Mouse (Mus musculus): ENCODE data around the gene Adcy6. TPM values are rescaled to one million over a fixed set of nuclear protein-coding genes. Genes with fewer than 3 reads are reported as not detected.

Adcy6 gene
- polyA plus RNA-seq, 1 experiment: 52.6 TPM

DNA sequence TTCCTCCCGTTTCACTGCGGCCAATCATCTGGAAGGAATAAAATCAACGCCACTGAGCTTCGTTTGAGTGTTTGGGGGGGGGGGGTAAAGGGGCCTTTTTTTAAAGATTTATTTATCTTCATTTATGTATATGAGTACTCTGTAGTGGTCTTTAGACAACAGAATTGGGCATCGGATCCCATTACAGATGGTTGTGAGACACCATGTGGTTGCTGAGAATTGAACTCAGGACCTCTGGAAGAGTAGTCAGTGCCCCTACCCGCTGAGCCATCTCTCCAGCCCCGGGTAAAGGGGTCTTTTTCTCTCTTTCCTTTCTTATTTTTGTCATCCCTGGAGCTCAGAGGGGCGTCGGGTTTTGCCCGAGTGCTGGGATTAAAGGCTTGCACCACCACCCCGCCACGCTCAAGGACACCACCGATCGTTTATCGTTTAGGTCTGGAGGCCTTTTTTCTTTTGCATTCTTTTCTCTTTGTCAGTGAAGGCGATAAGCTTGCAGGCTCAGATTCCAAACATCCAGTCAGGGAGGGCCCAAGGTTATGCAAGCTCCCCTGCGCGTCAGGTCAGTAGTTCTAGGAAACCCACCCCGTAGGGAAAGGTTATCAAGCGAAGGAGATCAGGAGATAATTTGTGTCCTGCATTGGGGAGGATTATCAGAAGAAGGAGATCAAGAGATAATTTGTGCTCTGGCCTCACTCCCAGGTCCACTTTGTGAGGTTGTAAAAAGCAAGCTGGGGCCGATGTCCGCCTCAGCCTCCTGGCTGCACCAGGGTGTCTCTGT, 41.4 kb downstream of the Adcy6 start:
- Histone ChIP-seq H3K36me3 (ENCODE audit: control insufficient read depth, insufficient read depth) (peaks cover 24% of the 10 kb centered on the region), H3K79me2 (ENCODE audit: control insufficient read depth, insufficient read depth) (peaks cover 65% of the 10 kb centered on the region), H3K79me3 (ENCODE audit: low read depth) (peaks cover 55% of the 10 kb centered on the region), H3K27me3 (ENCODE audit: control insufficient read depth, insufficient read depth, insufficient read length) (no peaks in the 10 kb centered on the region), H3ac (ENCODE audit: control insufficient read depth, insufficient read length, low read depth) (peak overlapping the region; percentile 86), H3K4me3 (ENCODE audit: insufficient read depth, poor library complexity, severe bottlenecking) (peak overlapping the region; percentile 99)
- TF ChIP-seq MAX (IDR thresholded peaks at IDR 0.05) (no peak), FOSL1 (IDR thresholded peaks at IDR 0.05; ENCODE audit: insufficient read depth, low read length, poor library complexity, severe bottlenecking) (no peak), CEBPB (IDR thresholded peaks at IDR 0.05; ENCODE audit: low read depth) (no peak), MYOG (IDR thresholded peaks at IDR 0.05; ENCODE audit: control insufficient read depth, extremely low read depth, insufficient read length) (no peak), CTCF (IDR thresholded peaks at IDR 0.05; ENCODE audit: control insufficient read depth, insufficient read depth, insufficient read length) (no peak), MYOD1 (IDR thresholded peaks at IDR 0.05; ENCODE audit: control insufficient read depth, insufficient read length, low read depth) (no peak), USF1 (IDR thresholded peaks at IDR 0.05; ENCODE audit: low read depth) (no peak)

GRCm38 (mm10) chr15:98567278-98568134, 42.4 kb downstream of the Adcy6 start:
- H3K4me3 ChIP-seq (ENCODE audit: insufficient read depth, poor library complexity, severe bottlenecking): peak overlapping the region; percentile 99
- H3ac ChIP-seq (ENCODE audit: control insufficient read depth, insufficient read length, low read depth): peak overlapping the region; percentile 88
- peaks cover 34% of the 10 kb centered on the region for H3K36me3 ChIP-seq (ENCODE audit: control insufficient read depth, insufficient read depth)
- H3K79me2 ChIP-seq (ENCODE audit: control insufficient read depth, insufficient read depth): peaks cover 74% of the 10 kb centered on the region
- TF ChIP-seq CTCF (IDR thresholded peaks at IDR 0.05; ENCODE audit: control insufficient read depth, insufficient read depth, insufficient read length) (no peak), CEBPB (IDR thresholded peaks at IDR 0.05; ENCODE audit: low read depth) (peak; percentile 58), MAX (IDR thresholded peaks at IDR 0.05) (peak; percentile 81), USF1 (IDR thresholded peaks at IDR 0.05; ENCODE audit: low read depth) (peak; percentile 92), FOSL1 (IDR thresholded peaks at IDR 0.05; ENCODE audit: insufficient read depth, low read length, poor library complexity, severe bottlenecking) (no peak)
- H3K79me3 ChIP-seq (ENCODE audit: low read depth): peaks cover 63% of the 10 kb centered on the region
- no peaks in the 10 kb centered on the region for H3K27me3 ChIP-seq (ENCODE audit: control insufficient read depth, insufficient read depth, insufficient read length)

DNA sequence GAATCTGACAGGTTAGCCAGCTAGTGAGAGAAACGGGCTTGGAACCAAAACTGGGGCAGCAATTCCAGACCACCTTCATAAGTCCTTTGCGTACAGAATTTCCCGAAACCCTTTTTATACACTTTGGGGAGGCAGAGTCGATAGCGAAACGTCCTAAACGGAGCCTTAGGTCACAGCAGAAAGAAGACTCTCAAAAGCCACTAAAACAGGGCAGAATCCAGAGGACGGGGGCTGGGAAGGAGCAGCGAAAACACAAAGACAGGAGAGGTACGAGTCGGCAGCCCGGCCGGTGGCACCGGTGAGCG, 43.0 kb downstream of the Adcy6 start:
- H3K79me3 ChIP-seq (ENCODE audit: low read depth): peaks cover 68% of the 10 kb centered on the region
- peaks cover 39% of the 10 kb centered on the region for H3K36me3 ChIP-seq (ENCODE audit: control insufficient read depth, insufficient read depth)
- TF ChIP-seq MYOD1 (IDR thresholded peaks at IDR 0.05; ENCODE audit: control insufficient read depth, insufficient read length, low read depth) (no peak), FOSL1 (IDR thresholded peaks at IDR 0.05; ENCODE audit: insufficient read depth, low read length, poor library complexity, severe bottlenecking) (no peak), MYOG (IDR thresholded peaks at IDR 0.05; ENCODE audit: control insufficient read depth, extremely low read depth, insufficient read length) (no peak), CTCF (IDR thresholded peaks at IDR 0.05; ENCODE audit: control insufficient read depth, insufficient read depth, insufficient read length) (no peak), USF1 (IDR thresholded peaks at IDR 0.05; ENCODE audit: low read depth) (no peak), MAX (IDR thresholded peaks at IDR 0.05) (no peak), CEBPB (IDR thresholded peaks at IDR 0.05; ENCODE audit: low read depth) (no peak)
- H3K4me3 ChIP-seq (ENCODE audit: insufficient read depth, poor library complexity, severe bottlenecking): peak overlapping the region; percentile 99
- H3ac ChIP-seq (ENCODE audit: control insufficient read depth, insufficient read length, low read depth): peak overlapping the region; percentile 88
- H3K79me2 ChIP-seq (ENCODE audit: control insufficient read depth, insufficient read depth): peaks cover 80% of the 10 kb centered on the region
- H3K27me3 ChIP-seq (ENCODE audit: control insufficient read depth, insufficient read depth, insufficient read length): no peaks in the 10 kb centered on the region

- H3K79me2 ChIP-seq (ENCODE audit: control insufficient read depth, insufficient read depth): peaks cover 96% of the 10 kb centered on the region
- no peak overlapping the region for H3K4me3 ChIP-seq (ENCODE audit: insufficient read depth, poor library complexity, severe bottlenecking)
- H3K79me3 ChIP-seq (ENCODE audit: low read depth): peaks cover 51% of the 10 kb centered on the region
- TF ChIP-seq MYOD1 (IDR thresholded peaks at IDR 0.05; ENCODE audit: control insufficient read depth, insufficient read length, low read depth): no peak
- TF ChIP-seq MYOG (IDR thresholded peaks at IDR 0.05; ENCODE audit: control insufficient read depth, extremely low read depth, insufficient read length): no peak
- no peak for TF ChIP-seq FOSL1 (IDR thresholded peaks at IDR 0.05; ENCODE audit: insufficient read depth, low read length, poor library complexity, severe bottlenecking)
- no peak for TF ChIP-seq USF1 (IDR thresholded peaks at IDR 0.05; ENCODE audit: low read depth)
- no peak for TF ChIP-seq CEBPB (IDR thresholded peaks at IDR 0.05; ENCODE audit: low read depth)
- TF ChIP-seq MAX (IDR thresholded peaks at IDR 0.05): no peak
- no peak for TF ChIP-seq CTCF (IDR thresholded peaks at IDR 0.05; ENCODE audit: control insufficient read depth, insufficient read depth, insufficient read length)
- no peak overlapping the region for H3ac ChIP-seq (ENCODE audit: control insufficient read depth, insufficient read length, low read depth)
- peaks cover 84% of the 10 kb centered on the region for H3K36me3 ChIP-seq (ENCODE audit: control insufficient read depth, insufficient read depth)
- H3K27me3 ChIP-seq (ENCODE audit: control insufficient read depth, insufficient read depth, insufficient read length): no peaks in the 10 kb centered on the region
These were observed 52.7 kb downstream of the Adcy6 start for GRCm38 (mm10) chr15:98557186-98557585.

DNA sequence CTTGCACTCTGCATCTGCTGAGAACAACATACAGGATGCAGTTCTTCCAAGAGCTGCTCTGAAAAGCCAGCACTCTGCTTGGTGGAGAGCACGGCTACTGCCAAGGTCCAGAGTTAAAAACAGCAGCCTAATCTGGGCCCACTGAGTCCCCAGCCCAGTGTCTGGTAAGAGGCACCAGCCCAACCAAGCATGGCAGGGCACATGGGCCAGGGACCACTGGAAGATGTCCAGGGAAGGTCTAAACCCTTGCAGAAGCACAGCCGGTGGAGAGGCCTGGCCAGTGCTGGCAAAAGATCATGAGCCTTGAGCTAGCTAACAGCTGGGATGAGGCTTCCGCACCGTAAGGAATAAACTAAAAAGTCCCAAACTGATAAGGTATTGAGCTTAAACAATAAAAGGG, 54.0 kb downstream of the Adcy6 start:
- no peak overlapping the region for H3ac ChIP-seq (ENCODE audit: control insufficient read depth, insufficient read length, low read depth)
- TF ChIP-seq CEBPB (IDR thresholded peaks at IDR 0.05; ENCODE audit: low read depth): no peak
- TF ChIP-seq MAX (IDR thresholded peaks at IDR 0.05): no peak
- TF ChIP-seq MYOG (IDR thresholded peaks at IDR 0.05; ENCODE audit: control insufficient read depth, extremely low read depth, insufficient read length): no peak
- no peak for TF ChIP-seq USF1 (IDR thresholded peaks at IDR 0.05; ENCODE audit: low read depth)
- no peak for TF ChIP-seq FOSL1 (IDR thresholded peaks at IDR 0.05; ENCODE audit: insufficient read depth, low read length, poor library complexity, severe bottlenecking)
- no peak for TF ChIP-seq CTCF (IDR thresholded peaks at IDR 0.05; ENCODE audit: control insufficient read depth, insufficient read depth, insufficient read length)
- TF ChIP-seq MYOD1 (IDR thresholded peaks at IDR 0.05; ENCODE audit: control insufficient read depth, insufficient read length, low read depth): no peak
- H3K4me3 ChIP-seq (ENCODE audit: insufficient read depth, poor library complexity, severe bottlenecking): no peak overlapping the region
- no peaks in the 10 kb centered on the region for H3K27me3 ChIP-seq (ENCODE audit: control insufficient read depth, insufficient read depth, insufficient read length)
- peaks cover 85% of the 10 kb centered on the region for H3K36me3 ChIP-seq (ENCODE audit: control insufficient read depth, insufficient read depth)
- H3K79me2 ChIP-seq (ENCODE audit: control insufficient read depth, insufficient read depth): peaks cover 84% of the 10 kb centered on the region
- peaks cover 39% of the 10 kb centered on the region for H3K79me3 ChIP-seq (ENCODE audit: low read depth)

Measured in C2C12 (cell line).